Mouse (Mus musculus): ENCODE data around the gene Pomc. TPM values are rescaled to one million over a fixed set of nuclear protein-coding genes. Genes with fewer than 3 reads are reported as not detected.

The Pomc gene
- 1 to 10 TPM; 2.3 to 2.4 TPM for total RNA-seq (2021)
- long read RNA-seq, partial matches to known transcripts: 0 of 1 reads
- long read RNA-seq, other reads (novel, unspliced or antisense): 1 of 1 reads

- DNase-seq (ENCODE audit: low spot score in 2 of 2): no peak
Measured at GRCm38 (mm10) chr12:3954651-3955050, at the start of gene Pomc. Gene Pomc, plus strand, starts transcription at chr12:3954951.

GRCm38 (mm10) chr12:3905436-3905835, 49.3 kb upstream of the Pomc start:
- DNase-seq (ENCODE audit: low spot score in 2 of 2): no peak

- DNase-seq (ENCODE audit: low spot score in 2 of 2): no peak
Measured at GRCm38 (mm10) chr12:3906308-3906707, 48.4 kb upstream of the Pomc start.

- no peak for DNase-seq (ENCODE audit: low spot score in 2 of 2)
Measured at GRCm38 (mm10) chr12:3907008-3907407, 47.7 kb upstream of the Pomc start.

- no peak for DNase-seq (ENCODE audit: low spot score in 2 of 2)
Measured at GRCm38 (mm10) chr12:3907418-3907817, 47.3 kb upstream of the Pomc start.

- DNase-seq (ENCODE audit: low spot score in 2 of 2): no peak
Measured at GRCm38 (mm10) chr12:3910466-3911093, 44.2 kb upstream of the Pomc start.

GRCm38 (mm10) chr12:3911831-3912348, 42.9 kb upstream of the Pomc start:
- DNase-seq (ENCODE audit: low spot score in 2 of 2): no peak

GRCm38 (mm10) chr12:3915852-3916251, 38.9 kb upstream of the Pomc start:
- no peak for DNase-seq (ENCODE audit: low spot score in 2 of 2)

GRCm38 (mm10) chr12:3917668-3918341, 36.9 kb upstream of the Pomc start:
- no peak for DNase-seq (ENCODE audit: low spot score in 2 of 2)

- DNase-seq (ENCODE audit: low spot score in 2 of 2): no peak
Measured at GRCm38 (mm10) chr12:3918577-3918976, 36.2 kb upstream of the Pomc start.

GRCm38 (mm10) chr12:3919423-3919822, 35.3 kb upstream of the Pomc start:
- DNase-seq (ENCODE audit: low spot score in 2 of 2): no peak

GRCm38 (mm10) chr12:3926127-3926526, 28.6 kb upstream of the Pomc start:
- peak; percentile 49 to 80 for DNase-seq (ENCODE audit: low spot score in 2 of 2)

- DNase-seq (ENCODE audit: low spot score in 2 of 2): peak in 1 of 2 experiments; percentile 64
Measured at GRCm38 (mm10) chr12:3928841-3929240, 25.9 kb upstream of the Pomc start.

- peak; percentile 35 to 75 for DNase-seq (ENCODE audit: low spot score in 2 of 2)
Measured at GRCm38 (mm10) chr12:3930090-3930865, 24.5 kb upstream of the Pomc start.

- no peak for DNase-seq (ENCODE audit: low spot score in 2 of 2)
Measured at GRCm38 (mm10) chr12:3942026-3942425, 12.7 kb upstream of the Pomc start.

- DNase-seq (ENCODE audit: low spot score in 2 of 2): no peak
Measured at GRCm38 (mm10) chr12:3944454-3945073, 10.2 kb upstream of the Pomc start.

GRCm38 (mm10) chr12:3947503-3947902, 7.2 kb upstream of the Pomc start:
- no peak for DNase-seq (ENCODE audit: low spot score in 2 of 2)

GRCm38 (mm10) chr12:3955371-3955770, 620 bp downstream of the Pomc start:
- no peak for DNase-seq (ENCODE audit: low spot score in 2 of 2)

GRCm38 (mm10) chr12:3956351-3956750, 1.6 kb downstream of the Pomc start:
- no peak for DNase-seq (ENCODE audit: low spot score in 2 of 2)

- peak; percentile 78 to 85 for DNase-seq (ENCODE audit: low spot score in 2 of 2)
Measured at GRCm38 (mm10) chr12:3959791-3960543, 5.2 kb downstream of the Pomc start.

- no peak for DNase-seq (ENCODE audit: low spot score in 2 of 2)
Measured at GRCm38 (mm10) chr12:3960553-3960952, 5.8 kb downstream of the Pomc start.
